Mouse (Mus musculus): Measurements from ENCODE around the gene Cd300ld3.
A peak's percentile ranks its signal among the peaks of the same experiment; 100 is the strongest.

Gene Cd300ld3

GRCm38 (mm10) chr11:115048259-115048658, at the start of gene Cd300ld3:
TSS of gene Cd300ld3 (minus strand) at chr11:115048409.
- DNase-seq (ENCODE audit: low spot score in 2 of 2), result no peak

DNA sequence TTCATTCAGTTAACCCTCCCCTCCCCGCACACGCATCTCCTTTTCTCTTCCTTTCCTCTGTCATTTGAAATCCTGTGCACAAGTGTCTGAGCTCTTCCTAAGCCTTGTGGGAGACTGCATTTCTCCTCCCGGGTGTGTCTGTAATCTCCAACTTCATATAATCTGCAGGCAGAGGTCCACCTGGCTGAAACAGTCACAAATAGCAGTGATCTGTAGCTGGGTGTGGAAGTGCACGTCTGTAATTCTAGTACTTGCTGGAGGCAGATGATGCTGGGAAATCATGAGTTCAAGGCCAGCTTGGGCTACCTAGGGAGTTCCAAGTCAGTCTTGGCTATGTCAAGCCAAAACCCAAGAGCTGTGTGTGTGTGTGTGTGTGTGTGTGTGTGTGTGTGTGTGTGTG, 43.9 kb upstream of the Cd300ld3 start:
- no peak for DNase-seq (ENCODE audit: low spot score in 2 of 2)

GRCm38 (mm10) chr11:115091362-115091901, 43.2 kb upstream of the Cd300ld3 start, which contains the start of gene Rab37:
TSS of gene Rab37 (plus strand) at chr11:115091431.
- no peak for DNase-seq (ENCODE audit: low spot score in 2 of 2)

- no peak for DNase-seq (ENCODE audit: low spot score in 2 of 2)
Observed at GRCm38 (mm10) chr11:115089853-115090252, 41.6 kb upstream of the Cd300ld3 start.

DNA sequence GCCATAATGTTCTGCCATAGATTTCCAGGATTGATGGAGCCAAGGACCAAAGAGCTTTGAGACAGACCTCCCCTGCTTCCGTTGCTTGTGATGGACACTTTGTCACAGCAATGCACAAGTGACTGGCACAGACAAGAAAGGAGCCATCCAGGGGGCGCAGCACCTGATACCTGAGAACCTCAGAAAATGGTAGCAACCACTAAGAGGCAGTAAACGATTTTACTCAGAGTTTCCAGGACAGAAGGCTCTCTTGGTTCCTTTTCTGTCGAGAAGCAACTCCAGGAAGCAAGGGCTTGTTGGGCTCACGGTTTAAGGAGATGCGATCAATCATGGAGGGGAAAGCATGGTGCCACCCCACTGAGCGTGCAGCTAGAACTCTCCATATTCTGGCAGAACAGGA, 38.0 kb upstream of the Cd300ld3 start:
- no peak for DNase-seq (ENCODE audit: low spot score in 2 of 2)

GRCm38 (mm10) chr11:115085064-115085463, 36.9 kb upstream of the Cd300ld3 start:
- no peak for DNase-seq (ENCODE audit: low spot score in 2 of 2)

- DNase-seq (ENCODE audit: low spot score in 2 of 2), result no peak
Observed at GRCm38 (mm10) chr11:115084595-115084994, 36.4 kb upstream of the Cd300ld3 start.

DNA sequence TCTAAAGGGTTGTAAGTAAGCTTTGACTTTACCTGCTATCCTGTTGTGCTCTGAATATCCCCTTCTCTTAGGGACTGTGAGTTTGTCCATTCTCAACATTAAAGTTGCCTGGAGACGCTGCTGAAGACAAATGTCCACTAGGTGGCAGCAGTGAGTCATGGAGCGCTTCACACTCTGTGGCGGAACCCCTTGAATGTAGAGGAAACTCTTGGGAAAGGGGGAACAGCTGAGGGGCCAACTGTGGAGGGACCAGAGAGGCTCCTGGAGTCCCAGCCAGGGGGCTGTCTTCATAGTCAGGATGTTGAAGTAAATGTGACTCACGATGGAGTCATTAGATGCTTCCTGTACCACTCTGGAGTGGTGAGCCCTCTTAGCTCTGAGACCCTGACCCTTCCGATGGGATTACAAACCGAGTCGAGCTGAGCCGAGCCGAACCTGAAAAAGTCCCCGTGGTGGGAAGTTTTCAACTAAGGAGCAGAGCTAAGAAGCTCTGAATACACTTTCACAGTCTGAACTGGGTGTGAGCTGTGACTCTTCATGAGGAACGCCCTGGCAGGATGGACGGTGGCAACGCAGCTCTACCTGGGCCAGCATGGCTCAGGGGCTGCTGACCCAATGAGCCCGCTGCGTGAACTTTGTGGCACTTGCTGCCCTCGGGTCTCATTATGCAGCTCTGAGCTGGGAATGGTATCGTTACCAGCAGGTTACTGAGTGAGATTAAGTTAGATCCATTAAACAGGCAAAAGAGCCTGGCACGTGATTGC, 35.3 kb upstream of the Cd300ld3 start:
- DNase-seq (ENCODE audit: low spot score in 2 of 2), result peak in 1 of 2 experiments; percentile 81

GRCm38 (mm10) chr11:115082196-115082595, 34.0 kb upstream of the Cd300ld3 start:
- DNase-seq (ENCODE audit: low spot score in 2 of 2), result no peak

DNA sequence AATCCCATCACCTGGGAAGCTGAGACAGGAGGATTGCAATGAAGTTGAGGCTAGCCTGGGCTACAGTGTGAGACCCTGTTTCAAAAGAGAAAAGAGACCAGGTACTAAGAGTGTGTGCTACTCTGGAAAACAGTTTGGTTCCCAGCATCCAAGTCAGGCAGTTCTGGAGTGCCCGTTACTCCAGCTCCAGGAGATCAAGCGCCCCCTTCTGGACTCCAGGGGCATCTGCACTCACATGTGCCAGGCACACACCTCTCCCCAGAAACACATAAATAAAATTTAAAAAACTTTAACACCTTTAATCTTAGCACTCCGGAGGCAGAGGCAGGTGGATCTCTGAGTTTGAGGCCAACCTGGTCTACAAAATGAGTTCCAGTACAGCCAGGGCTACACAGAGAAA, 33.2 kb upstream of the Cd300ld3 start:
- no peak for DNase-seq (ENCODE audit: low spot score in 2 of 2)

DNA sequence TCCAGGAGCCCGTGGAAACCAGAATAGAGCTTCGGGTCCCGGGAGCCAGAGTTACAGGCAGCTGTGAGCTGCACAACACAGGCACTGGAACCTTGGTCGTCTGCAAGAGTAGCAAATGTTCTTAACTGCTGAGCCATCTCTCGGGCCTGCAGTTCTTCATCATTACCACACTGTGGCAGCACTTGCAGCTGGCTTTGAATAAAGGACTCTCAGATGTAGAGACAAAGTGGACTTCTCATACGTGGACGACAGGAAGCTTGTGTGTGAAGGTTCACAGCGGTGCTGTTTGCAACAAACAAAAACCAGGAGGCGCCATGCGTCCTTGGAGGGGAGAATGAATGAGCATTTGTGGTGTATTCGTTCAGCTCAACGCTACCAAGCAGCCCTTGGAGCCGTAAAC, 32.7 kb upstream of the Cd300ld3 start:
- DNase-seq (ENCODE audit: low spot score in 2 of 2), result peak; percentile 23 to 70

GRCm38 (mm10) chr11:115078680-115079079, 30.5 kb upstream of the Cd300ld3 start:
- DNase-seq (ENCODE audit: low spot score in 2 of 2), result no peak

DNA sequence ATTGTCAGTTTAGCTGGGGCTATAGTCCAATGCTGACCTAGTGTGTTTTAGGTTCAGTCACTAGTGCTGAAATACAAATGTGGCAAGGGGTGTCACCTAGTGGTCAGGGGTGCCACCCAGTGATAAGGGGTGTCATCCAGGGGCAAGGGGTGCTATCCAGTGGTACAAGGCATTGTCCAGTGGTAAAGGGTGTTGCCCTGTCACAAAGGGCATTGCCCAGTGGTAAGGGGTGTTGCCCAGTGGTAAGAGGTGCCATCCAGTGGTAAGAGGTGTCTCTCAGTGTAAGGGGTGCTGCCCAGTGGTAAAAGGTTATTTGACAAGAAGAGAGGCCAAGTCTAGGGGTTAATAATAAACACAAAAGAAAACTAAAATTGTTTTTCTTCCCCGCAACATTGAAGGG, 29.2 kb upstream of the Cd300ld3 start:
- DNase-seq (ENCODE audit: low spot score in 2 of 2), result no peak

DNA sequence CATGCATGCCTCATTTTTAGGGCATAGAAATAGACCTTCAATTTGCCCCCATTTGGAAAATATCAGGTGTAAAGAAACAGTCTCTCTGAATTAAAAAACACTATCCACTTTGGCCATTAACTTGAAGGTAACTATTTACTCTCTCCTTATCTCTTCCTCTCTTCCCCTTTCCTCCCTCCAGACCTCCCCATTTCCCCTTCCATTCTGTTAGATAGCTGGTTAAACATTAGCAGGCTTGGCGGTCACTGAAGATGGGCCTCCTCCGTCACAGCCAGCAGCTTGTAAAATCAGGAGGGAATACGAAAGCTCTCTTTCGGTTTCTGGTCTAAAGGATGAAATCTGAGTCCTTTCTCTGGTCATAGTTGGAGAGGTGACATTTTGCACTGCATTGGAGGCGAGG, 27.6 kb upstream of the Cd300ld3 start:
- no peak for DNase-seq (ENCODE audit: low spot score in 2 of 2)

- no peak for DNase-seq (ENCODE audit: low spot score in 2 of 2)
Observed at GRCm38 (mm10) chr11:115075407-115075806, 27.2 kb upstream of the Cd300ld3 start.

GRCm38 (mm10) chr11:115073002-115073401, 24.8 kb upstream of the Cd300ld3 start:
- DNase-seq (ENCODE audit: low spot score in 2 of 2), result peak in 1 of 2 experiments; percentile 7

GRCm38 (mm10) chr11:115071631-115072294, 23.6 kb upstream of the Cd300ld3 start:
- no peak for DNase-seq (ENCODE audit: low spot score in 2 of 2)

- no peak for DNase-seq (ENCODE audit: low spot score in 2 of 2)
Observed at GRCm38 (mm10) chr11:115071015-115071551, 22.9 kb upstream of the Cd300ld3 start.

- no peak for DNase-seq (ENCODE audit: low spot score in 2 of 2)
Observed at GRCm38 (mm10) chr11:115066768-115067167, 18.6 kb upstream of the Cd300ld3 start.

- no peak for DNase-seq (ENCODE audit: low spot score in 2 of 2)
Observed at GRCm38 (mm10) chr11:115062077-115062476, 13.9 kb upstream of the Cd300ld3 start, which contains the start of gene Cd300e. TSS of gene Cd300e (minus strand) at chr11:115062177.

GRCm38 (mm10) chr11:115059797-115060196, 11.6 kb upstream of the Cd300ld3 start:
- DNase-seq (ENCODE audit: low spot score in 2 of 2), result no peak

GRCm38 (mm10) chr11:115058701-115059100, 10.5 kb upstream of the Cd300ld3 start:
- DNase-seq (ENCODE audit: low spot score in 2 of 2), result no peak

- DNase-seq (ENCODE audit: low spot score in 2 of 2), result no peak
Observed at GRCm38 (mm10) chr11:115054537-115054936, 6.3 kb upstream of the Cd300ld3 start.
